Mouse (Mus musculus): ENCODE results near the gene Tnfaip8l3. TPM values are rescaled to one million over a fixed set of nuclear protein-coding genes. Genes with fewer than 3 reads are reported as not detected.

Tnfaip8l3 gene
- total RNA-seq (2021) = under 1 TPM; 0.24 to 0.74 TPM
- long read RNA-seq, experiment 1 = 0 reads
- long read RNA-seq, experiment 2 = 0 reads

DNA sequence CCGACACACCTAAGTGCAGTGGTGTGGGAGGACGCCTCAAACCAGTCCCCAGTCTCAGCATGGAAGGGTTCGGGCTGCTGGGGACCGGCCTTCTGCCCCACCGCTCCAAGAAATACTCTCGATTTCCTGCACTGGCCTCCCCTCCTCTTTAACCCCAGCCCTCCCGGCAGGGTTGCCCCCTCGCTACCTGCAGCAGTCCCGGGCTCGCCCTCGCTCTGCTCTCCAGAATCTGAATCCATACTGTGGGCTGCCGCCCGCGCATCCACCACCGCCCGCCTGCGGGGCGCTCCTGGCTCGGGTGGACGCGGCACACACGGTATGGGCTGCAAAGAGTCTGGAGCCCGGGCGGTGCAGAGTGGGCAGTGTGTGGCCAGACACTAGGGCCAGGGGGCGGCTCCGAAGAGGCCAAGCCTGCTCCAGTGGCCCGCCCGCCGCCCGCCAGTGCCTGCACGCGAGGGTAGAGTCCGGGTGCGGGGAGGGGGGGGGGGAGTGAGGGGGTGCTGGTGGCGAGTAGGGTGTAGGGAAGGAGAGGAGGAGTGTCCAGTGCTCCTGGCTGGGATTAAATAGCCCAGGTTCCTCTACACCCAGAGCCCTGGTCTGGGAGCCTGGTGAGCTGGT, at the start of gene Tnfaip8l3:
Tnfaip8l3 (minus strand) TSS at position 357 of the 618 bp plus-strand sequence.
- intact Hi-C loops (cut with DNase I) = no loop called here
- peak; percentile 21 to 27 for DNase-seq

DNA sequence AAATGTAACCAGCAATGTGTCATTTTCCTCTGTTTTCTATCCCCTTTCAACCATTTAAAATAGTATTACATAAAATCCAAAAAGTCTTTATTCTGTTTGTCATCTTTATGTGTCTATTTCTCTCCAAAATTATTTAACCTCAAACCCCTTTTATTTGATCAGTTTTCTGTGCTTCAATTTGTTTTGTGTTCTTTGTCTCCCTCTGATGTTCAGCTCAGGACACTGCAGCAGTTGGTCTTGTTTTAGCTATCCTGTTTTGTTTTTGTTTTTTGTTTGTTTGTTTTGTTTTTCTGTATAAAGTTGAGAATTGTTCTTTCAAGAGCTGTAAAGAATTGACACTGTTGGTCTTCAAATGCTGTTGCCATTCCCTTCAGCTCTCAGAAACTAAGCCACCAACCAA, 44.5 kb upstream of the Tnfaip8l3 start:
- no peak for DNase-seq
- intact Hi-C loops (cut with DNase I) = loop anchor here (1.0 to 5.0 kb wide), 2 partner anchors 121 to 285 kb away; no protein-coding TSS in a partner anchor

DNA sequence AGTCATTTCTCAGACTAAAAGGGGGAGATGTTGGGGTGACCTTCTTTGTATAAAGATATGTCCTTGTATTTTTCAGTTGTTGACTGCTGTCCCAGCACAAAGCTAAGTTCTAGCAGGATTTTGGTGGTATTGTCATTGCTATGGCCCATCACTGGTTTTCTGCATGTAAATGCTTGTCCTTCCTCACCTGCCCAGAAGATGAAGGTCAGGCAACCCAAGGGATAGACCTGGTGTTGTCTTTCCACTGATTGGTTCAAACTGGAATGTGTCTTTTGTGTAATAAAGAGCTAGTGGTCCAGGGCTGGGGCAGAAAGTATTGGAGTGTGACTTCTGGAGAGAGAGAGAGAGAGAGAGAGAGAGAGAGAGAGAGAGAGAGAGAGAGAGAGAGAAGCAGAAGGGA, 30.4 kb upstream of the Tnfaip8l3 start:
- intact Hi-C loops (cut with DNase I) = no loop called here
- no peak for DNase-seq

DNA sequence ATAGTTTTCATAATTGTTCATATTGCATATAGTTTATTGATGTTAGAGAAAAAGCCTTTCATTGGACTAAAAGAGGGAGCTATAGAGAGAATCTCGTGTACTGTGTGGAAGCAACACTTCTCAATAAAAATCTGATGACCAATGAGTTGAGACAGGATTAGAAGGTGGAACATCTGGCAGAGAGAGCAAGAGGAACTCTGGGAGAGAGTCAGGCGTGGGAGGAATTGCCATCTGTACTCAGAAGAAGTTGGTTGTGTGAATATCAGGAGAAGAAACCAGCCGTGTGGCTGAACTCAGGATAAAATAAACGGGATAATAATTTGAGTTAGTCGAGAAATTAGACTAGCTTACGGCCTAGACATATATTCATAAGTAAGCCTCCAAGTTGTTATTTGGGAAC, 28.9 kb upstream of the Tnfaip8l3 start:
- no peak for DNase-seq
- intact Hi-C loops (cut with DNase I) = no loop called here

DNA sequence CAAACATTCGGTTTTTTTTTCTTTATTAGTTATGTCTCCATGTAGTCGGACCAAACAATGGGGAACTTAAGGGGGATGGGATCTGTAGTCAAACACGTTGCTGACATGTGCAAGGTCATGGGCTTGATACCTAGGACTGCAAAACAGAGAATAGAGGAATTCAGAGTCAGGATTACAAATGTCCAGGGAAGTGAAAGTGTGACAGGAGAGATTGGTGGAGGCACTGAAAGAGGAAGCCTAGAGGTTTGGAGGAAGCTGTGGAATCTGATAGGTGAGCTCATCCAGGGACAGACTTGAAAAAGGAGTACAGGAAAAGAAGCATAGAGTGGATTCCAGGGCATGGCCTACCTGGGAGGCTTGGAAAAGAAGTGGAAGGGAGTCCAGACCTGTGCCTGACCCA, 16.1 kb upstream of the Tnfaip8l3 start:
- no peak for DNase-seq
- intact Hi-C loops (cut with DNase I) = no loop called here

DNA sequence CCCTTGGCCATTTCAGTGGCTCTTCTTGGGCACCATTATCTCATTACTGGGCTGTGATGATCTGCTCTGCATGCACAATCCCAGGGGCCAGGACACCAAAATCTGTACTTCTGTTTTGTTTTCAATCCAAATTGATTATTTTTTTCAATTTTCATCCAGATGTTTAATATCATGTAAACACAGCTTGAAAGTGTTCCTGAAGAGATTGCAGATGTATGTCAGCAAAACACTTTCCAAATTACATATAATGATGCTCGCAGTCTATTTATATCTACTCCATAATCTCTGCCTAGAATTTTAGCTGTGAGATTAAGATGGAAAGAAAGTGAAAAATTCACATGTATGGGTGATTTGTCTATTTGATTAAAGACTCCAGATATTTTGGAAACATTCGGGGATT, 9.6 kb upstream of the Tnfaip8l3 start:
- intact Hi-C loops (cut with DNase I) = no loop called here
- DNase-seq = no peak

DNA sequence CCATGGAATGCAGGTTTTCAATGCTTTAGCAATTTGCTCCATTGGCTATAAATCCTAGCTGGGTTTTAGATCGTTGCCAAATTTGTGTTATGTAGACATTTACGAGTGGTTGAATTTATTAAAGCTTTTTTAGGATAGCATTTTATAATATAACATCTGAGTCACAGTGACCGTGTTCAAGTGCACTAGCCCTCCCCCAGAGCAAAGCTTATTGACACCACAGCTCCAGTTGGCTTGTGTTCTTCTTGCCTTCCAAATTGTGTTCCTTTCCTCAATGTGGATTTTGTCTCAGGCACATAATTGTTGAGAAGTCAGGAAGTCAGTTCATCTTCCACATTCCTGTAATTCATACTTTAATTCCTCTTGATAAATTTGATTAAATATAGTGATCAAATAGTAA, 6.7 kb upstream of the Tnfaip8l3 start:
- no peak for DNase-seq
- intact Hi-C loops (cut with DNase I) = no loop called here

DNA sequence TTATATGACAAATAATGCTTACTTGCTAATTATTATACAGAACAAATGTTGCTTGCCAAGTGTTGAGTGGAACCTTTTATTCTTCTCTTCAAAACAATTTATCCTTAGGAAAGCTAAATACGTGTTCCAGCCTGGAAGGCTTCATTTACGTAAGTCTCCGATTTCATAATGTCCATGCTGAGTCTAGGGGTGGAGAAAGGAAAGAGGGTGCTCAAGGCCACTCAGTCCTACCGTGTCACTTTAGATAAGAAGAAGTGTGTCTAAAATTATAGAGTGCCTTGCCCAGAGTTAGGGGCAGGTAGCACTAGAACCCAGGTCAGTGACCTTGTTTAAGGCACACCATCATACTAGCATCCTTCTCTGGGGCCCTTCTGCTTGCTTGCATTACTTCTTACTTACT, 5.5 kb upstream of the Tnfaip8l3 start:
- intact Hi-C loops (cut with DNase I) = no loop called here
- no peak for DNase-seq

DNA sequence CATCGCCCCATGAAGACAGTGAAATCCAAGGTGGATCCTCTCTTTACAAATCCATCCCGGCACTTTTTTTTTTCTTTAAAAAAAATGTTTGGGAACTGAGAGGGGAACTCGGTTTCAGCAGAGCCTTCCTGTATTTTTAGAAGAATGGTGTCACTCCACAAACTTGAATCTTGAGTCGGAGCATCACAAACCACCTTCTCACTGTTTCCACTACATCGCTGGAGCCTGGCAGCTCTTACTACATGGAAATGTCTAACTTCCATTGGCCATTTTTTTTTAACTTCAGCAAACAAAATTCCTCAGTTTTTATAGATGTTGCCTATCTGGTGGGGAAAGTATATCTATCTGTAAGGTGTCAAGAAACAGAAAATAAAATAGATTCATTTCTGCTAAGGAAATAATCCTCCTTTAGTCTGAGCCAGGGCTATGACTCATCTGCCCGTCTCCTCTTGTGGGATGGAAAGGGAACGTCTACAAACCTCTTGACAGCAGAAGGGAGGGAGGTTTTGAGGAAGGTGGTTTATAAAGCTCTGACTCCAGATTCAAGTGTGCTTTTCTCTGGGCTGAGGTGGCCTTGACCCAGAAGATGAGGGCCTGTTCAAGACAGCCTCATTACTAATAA, 3.4 kb upstream of the Tnfaip8l3 start:
- no peak for DNase-seq
- intact Hi-C loops (cut with DNase I) = no loop called here

DNA sequence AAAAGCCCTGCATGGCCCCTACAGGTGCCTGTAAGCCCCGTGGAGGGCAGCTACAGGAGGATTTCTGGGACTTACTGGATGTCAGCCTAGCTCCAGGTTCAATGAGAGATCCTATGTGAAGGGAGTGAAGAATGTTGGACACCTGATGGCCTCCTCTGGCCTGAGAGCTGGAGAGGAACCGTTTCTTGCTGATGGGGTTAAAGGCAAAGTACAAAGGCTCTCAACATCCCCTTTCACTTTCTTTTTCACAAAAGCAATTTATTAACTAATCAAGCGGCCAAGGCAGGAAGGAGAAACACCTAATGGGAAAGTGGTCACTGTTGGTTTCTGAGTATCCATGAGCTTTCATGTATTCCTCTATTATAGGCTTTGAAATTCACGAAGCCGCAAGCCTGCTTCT, 1.0 kb upstream of the Tnfaip8l3 start:
- intact Hi-C loops (cut with DNase I) = no loop called here
- no peak for DNase-seq

DNA sequence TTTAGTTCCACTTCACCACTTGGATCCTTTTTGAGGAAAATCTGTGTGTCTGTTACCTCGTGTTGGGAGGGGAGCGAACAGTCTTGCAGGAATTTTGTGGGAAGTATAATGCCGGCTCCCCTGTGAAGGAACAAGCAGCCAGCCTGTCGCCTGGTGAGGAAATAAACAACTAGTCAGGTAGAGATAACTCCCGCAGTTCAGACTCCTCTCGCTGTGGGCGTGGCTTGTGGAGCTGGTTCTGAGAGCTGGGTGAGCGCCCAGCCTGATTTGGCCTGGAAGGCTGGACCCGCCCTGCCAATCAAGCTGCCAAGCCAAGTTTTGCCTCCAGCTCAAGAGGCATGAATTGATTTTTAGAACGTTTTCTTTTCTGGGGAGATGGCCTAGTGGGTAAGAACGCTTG, 589 bp upstream of the Tnfaip8l3 start:
- intact Hi-C loops (cut with DNase I) = no loop called here
- peak; percentile 76 to 83 for DNase-seq

DNA sequence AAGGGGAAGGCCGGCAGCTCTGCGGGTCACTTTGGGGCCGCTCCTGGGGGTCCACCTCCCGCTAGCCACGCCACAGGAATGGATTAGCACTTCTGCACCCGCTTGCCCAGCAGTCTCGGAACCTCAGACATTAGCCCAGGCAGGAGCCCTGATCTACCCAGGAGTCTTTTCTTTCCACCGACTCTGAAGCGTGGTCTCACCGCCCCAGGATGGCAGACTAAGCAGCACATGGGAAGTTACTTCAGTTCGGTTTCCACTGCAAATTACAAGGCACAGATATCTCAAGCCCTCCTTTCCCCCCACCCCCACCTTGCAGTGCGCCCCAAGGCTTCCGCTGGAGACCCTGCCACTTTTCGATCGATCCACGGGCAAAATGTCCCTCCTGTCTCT, 551 bp downstream of the Tnfaip8l3 start:
- no peak for DNase-seq
- intact Hi-C loops (cut with DNase I) = no loop called here

DNA sequence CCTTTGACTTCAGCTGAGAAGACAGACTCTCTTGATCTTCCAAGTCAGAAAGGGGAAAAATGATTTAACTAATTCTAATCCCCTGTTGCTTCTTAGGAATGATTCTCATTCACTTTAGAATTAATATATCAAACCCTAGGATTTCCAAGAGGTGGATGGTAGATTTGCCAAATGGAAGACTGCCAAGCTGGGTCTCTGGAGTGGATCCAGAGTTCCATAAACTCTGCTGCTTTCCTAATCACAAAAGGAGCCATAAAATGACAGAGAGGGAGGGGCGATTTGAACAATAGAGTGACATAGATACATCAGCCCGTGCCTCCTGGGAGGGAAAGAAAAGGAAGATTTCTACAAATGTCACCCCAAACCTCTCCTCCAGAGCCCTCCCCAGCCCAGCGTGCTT, 3.4 kb downstream of the Tnfaip8l3 start:
- no peak for DNase-seq
- intact Hi-C loops (cut with DNase I) = no loop called here

DNA sequence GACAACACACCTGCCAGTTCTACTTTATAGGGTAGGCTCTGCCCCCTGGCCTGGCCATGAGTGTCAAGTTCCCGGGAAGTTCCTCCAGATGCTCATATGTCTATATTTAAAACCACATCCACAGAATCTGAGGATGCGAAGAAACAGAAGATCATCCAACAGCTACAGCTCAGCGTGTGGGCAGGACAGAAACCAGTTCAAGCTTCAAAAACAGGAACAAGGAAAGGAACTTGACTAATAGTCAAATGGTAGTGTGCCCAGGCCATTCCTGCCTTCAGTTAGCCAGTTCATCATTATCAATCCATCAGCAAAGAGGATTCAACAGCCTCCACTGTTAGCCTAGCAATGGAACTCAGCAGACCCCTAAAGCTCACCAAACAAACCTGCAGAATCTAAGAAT, 4.5 kb downstream of the Tnfaip8l3 start:
- intact Hi-C loops (cut with DNase I) = no loop called here
- no peak for DNase-seq

DNA sequence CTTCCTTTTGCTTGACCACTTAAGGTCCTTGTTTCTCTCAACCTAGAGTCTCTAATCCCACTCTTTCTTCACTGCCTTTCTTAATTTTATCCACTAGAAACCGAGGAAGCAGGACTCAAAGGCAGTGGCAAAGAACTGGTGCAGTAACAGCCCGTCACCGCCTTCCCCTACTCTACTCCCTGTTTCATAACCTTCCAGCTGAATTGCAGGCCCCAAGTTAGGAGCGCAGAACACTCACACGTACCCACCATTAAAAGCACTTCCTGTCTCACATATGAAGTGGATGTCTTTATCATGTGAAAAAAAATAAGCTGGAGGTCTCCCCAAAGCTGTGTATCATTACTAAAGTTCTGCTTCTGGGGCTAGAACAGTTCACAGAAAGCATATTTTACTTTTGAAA, 6.5 kb downstream of the Tnfaip8l3 start:
- intact Hi-C loops (cut with DNase I) = no loop called here
- DNase-seq = no peak

DNA sequence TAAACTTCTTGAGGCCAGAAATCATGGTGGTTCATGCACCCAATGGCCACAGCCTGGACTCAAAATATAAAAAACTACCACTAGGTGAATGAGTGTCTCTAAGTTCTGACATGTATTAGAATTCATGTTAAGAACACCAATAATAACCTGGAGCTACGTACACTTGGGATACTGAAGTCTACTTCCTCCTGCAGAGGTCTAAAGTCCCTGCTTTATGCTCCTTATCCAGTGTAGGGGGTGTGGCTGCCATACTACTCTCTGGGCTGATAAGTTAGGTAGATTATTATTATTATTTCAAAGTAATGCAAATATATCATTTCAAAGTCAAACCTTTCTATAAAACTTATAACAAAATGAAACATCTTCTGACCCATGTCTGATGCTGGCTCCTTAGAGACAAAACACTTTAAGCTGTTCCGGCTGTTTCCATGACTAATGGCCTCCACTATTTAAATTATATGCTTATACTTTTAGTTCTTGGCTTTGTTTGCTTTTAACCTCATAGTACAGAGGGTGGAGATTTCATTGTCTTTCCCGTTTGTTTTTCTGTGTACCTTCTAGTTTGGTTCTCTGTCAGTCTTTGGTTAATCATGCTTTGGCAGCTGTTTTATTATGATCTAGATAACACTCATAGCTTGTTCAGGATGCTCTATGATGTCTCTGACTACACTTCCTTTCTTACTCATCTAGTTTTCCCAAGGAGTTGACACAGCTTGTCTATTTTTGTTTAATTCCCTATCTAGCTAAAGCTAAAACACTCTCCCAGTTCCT, 16.7 kb downstream of the Tnfaip8l3 start:
- no peak for DNase-seq
- intact Hi-C loops (cut with DNase I) = no loop called here

DNA sequence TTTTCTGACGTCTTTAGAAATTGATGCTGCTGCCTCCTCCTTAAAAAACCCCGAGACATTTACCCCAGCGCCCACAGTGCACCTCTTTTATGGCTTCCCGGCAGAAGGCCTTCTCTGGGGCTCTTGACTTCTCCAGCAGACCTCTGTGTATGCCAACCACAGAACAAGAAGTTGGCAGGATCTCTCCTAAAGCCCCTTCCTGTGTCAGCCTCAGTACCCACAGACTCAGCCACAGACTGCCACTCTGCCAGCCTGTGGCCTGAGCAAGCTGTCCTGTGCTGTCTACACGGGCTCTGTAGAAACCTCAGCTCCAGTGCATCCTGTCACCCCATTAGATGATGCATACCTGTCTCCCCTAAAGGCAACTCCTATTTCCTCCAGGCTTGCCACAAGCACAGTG, 19.2 kb downstream of the Tnfaip8l3 start:
- intact Hi-C loops (cut with DNase I) = no loop called here
- no peak for DNase-seq

DNA sequence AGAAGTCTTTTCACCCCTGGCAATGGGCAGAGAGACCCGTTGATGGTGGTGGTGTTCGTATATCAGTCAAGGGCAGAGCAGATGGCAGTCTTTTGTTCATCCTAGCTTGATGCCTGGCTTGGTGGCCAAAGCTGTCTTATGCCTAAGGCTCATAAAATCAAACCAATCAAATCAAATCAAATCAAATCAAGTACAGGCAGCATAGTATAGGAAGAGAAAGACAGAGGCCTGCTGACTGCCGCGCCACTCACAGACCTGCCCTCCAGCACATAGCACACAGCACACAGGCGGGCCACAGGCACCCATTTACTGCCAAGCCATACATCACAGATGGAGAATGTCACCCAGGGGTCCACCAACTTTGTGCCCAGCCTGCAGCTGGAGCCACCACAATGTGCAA, 25.1 kb downstream of the Tnfaip8l3 start:
- no peak for DNase-seq
- intact Hi-C loops (cut with DNase I) = no loop called here

DNA sequence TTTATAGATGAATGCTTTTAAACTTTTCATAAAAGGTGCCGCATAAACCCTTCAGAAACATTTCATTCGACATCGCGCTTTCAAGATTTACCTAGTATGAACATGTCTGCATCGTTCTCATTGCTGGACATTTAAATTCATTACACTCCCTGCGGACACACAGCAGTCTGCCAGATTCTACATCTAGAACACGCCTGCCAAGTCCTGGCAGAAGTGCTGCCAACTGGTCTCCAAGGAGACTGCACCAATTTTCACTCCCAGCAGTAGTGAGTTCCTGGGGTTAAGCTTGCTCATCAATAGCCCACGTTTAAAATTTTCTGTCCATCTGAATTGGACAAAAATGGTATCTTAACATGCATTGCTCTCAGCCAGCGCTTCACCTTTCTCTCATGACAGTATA, 30.5 kb downstream of the Tnfaip8l3 start:
- intact Hi-C loops (cut with DNase I) = no loop called here

DNA sequence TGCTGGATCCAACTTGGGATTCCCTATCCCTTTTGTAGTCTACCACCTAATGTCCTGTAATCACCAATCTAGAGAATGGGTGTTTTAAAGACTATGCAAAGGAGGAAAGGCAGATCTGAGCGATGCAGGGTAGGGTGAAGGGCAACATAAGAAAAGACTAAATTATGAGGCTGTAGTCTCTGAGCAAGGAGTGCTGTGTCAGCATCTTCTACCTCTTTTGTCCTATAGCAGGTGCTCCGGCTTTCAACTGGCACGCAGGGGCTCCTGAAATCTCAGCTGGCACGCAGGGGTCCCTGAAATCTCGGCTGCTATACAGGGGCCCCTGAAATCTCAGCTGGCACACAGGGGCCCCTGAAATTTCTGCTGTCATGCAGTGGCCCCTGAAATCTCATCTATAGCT, 33.5 kb downstream of the Tnfaip8l3 start:
- no peak for DNase-seq
- intact Hi-C loops (cut with DNase I) = no loop called here

More for the DNA sequence above, 30.5 kb downstream of the Tnfaip8l3 start:
- DNase-seq = no peak

DNA sequence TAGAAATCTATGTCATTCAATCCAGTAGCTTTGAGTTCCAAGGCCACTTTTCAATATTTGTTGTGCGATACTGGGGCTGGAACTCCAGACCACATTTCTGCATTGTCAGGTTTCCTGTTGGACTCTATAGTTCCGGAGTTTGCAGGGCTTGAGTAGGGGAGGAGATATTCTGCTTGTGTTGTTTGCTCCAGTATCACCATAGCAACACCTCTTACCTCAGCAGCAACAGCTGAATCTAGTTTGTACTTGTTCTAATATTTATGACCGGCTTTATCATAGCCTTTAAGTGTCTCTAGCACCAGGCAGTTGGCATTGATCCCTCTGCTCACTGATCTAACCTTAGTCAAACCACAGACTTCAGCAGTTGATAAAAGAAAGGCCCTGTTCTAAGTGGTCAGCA, 45.4 kb downstream of the Tnfaip8l3 start:
- intact Hi-C loops (cut with DNase I) = no loop called here
- DNase-seq = no peak

DNA sequence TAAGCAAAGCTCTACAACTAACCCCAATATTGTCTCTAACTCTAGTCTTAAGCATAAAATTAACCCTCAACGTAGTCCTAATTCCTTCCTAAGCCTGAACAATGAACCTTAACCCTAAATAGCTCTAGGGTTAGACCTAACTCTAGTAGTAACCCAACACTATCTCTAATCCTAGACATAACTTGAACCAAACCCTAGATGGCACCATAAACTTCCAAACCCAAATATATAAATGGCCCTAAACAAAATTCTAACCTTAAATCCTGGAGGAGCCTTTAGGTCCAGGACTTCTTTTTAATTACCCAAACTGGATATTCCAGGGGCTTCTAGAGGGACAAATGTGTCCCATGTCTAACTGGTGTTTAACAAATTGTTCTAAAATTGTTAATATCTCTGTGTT, 73.7 kb downstream of the Tnfaip8l3 start:
- no peak for DNase-seq
- intact Hi-C loops (cut with DNase I) = loop anchor here (5.0 kb wide), 2 partner anchors 328 to 343 kb away; no protein-coding TSS in a partner anchor
